Mouse (Mus musculus): Measurements from ENCODE around the gene Gm4871. TPM values are rescaled to one million over a fixed set of nuclear protein-coding genes. Genes with fewer than 3 reads are reported as not detected.

Gene Gm4871
- polyA plus RNA-seq, 1 experiment from 2014 or later = not detected

GRCm38 (mm10) chr5:145008878-145009659, 23.5 kb downstream of the Gm4871 start:
- no peak overlapping the region for H3K27ac ChIP-seq
- H3K9me3 ChIP-seq (ENCODE audit: control insufficient read depth, low read length) = no peaks in the 10 kb centered on the region
- no peak for DNase-seq (ENCODE audit: low spot score)
- no peak overlapping the region for H3K4me2 ChIP-seq (replicated peaks)
- 90% methylated on average over 15 of the region's 15 CpGs for WGBS
- H3K27me3 ChIP-seq (ENCODE audit: control insufficient read depth, insufficient read depth, low read length) = no peaks in the 10 kb centered on the region
- no peak for ATAC-seq (ENCODE audit: low FRiP score)
- no peak overlapping the region for H3K4me3 ChIP-seq (replicated peaks; ENCODE audit: low read length)
- H3K9ac ChIP-seq = no peak overlapping the region
- no peaks in the 10 kb centered on the region for H3K4me1 ChIP-seq (replicated peaks; ENCODE audit: control insufficient read depth, insufficient read depth, low read length)
- no peaks in the 10 kb centered on the region for H3K36me3 ChIP-seq (replicated peaks; ENCODE audit: control insufficient read depth, insufficient read depth)

GRCm38 (mm10) chr5:145005596-145005995, 27.0 kb downstream of the Gm4871 start:
- H3K9ac ChIP-seq = no peak overlapping the region
- H3K9me3 ChIP-seq (ENCODE audit: control insufficient read depth, low read length) = no peaks in the 10 kb centered on the region
- ATAC-seq (ENCODE audit: low FRiP score) = no peak

GRCm38 (mm10) chr5:145004495-145004894, 28.1 kb downstream of the Gm4871 start:
- H3K27me3 ChIP-seq (ENCODE audit: control insufficient read depth, insufficient read depth, low read length) = no peaks in the 10 kb centered on the region
- H3K4me2 ChIP-seq (replicated peaks) = no peak overlapping the region
- no peaks in the 10 kb centered on the region for H3K4me1 ChIP-seq (replicated peaks; ENCODE audit: control insufficient read depth, insufficient read depth, low read length)
- WGBS = 85% methylated on average over 9 of the region's 9 CpGs
- DNase-seq (ENCODE audit: low spot score) (no peak), ATAC-seq (ENCODE audit: low FRiP score) (no peak)
- no peaks in the 10 kb centered on the region for H3K9me3 ChIP-seq (ENCODE audit: control insufficient read depth, low read length)
- no peaks in the 10 kb centered on the region for H3K36me3 ChIP-seq (replicated peaks; ENCODE audit: control insufficient read depth, insufficient read depth)
- no peak overlapping the region for H3K9ac ChIP-seq
- H3K27ac ChIP-seq = no peak overlapping the region
- no peak overlapping the region for H3K4me3 ChIP-seq (replicated peaks; ENCODE audit: low read length)

More at GRCm38 (mm10) chr5:145005596-145005995, 27.0 kb downstream of the Gm4871 start:
- DNase-seq (ENCODE audit: low spot score) = no peak
- Histone ChIP-seq H3K4me3 (replicated peaks; ENCODE audit: low read length) (no peak overlapping the region), H3K27ac (no peak overlapping the region), H3K36me3 (replicated peaks; ENCODE audit: control insufficient read depth, insufficient read depth) (no peaks in the 10 kb centered on the region), H3K4me2 (replicated peaks) (no peak overlapping the region), H3K27me3 (ENCODE audit: control insufficient read depth, insufficient read depth, low read length) (no peaks in the 10 kb centered on the region), H3K4me1 (replicated peaks; ENCODE audit: control insufficient read depth, insufficient read depth, low read length) (no peaks in the 10 kb centered on the region)
- 82% methylated on average over 6 of the region's 6 CpGs for WGBS

- Histone ChIP-seq H3K4me2 (replicated peaks) (no peak overlapping the region), H3K27me3 (ENCODE audit: control insufficient read depth, insufficient read depth, low read length) (no peaks in the 10 kb centered on the region), H3K4me3 (replicated peaks; ENCODE audit: low read length) (no peak overlapping the region), H3K9ac (no peak overlapping the region), H3K27ac (no peak overlapping the region), H3K36me3 (replicated peaks; ENCODE audit: control insufficient read depth, insufficient read depth) (no peaks in the 10 kb centered on the region), H3K9me3 (ENCODE audit: control insufficient read depth, low read length) (no peaks in the 10 kb centered on the region), H3K4me1 (replicated peaks; ENCODE audit: control insufficient read depth, insufficient read depth, low read length) (no peaks in the 10 kb centered on the region)
- ATAC-seq (ENCODE audit: low FRiP score) = no peak
- WGBS = 80% methylated on average over 3 of the region's 3 CpGs
- DNase-seq (ENCODE audit: low spot score) = no peak
Measured at GRCm38 (mm10) chr5:145003362-145003761, 29.2 kb downstream of the Gm4871 start.

GRCm38 (mm10) chr5:144998491-144998890, 34.1 kb downstream of the Gm4871 start:
- H3K9ac ChIP-seq = no peak overlapping the region
- no peak overlapping the region for H3K27ac ChIP-seq
- H3K4me2 ChIP-seq (replicated peaks) = no peak overlapping the region
- no peak overlapping the region for H3K4me3 ChIP-seq (replicated peaks; ENCODE audit: low read length)
- no peaks in the 10 kb centered on the region for H3K27me3 ChIP-seq (ENCODE audit: control insufficient read depth, insufficient read depth, low read length)
- DNase-seq (ENCODE audit: low spot score) (no peak), ATAC-seq (ENCODE audit: low FRiP score) (no peak)
- no peaks in the 10 kb centered on the region for H3K9me3 ChIP-seq (ENCODE audit: control insufficient read depth, low read length)
- WGBS = 36% methylated on average over 2 of the region's 2 CpGs
- no peaks in the 10 kb centered on the region for H3K4me1 ChIP-seq (replicated peaks; ENCODE audit: control insufficient read depth, insufficient read depth, low read length)
- H3K36me3 ChIP-seq (replicated peaks; ENCODE audit: control insufficient read depth, insufficient read depth) = no peaks in the 10 kb centered on the region

- no peak overlapping the region for H3K4me3 ChIP-seq (replicated peaks; ENCODE audit: low read length)
- no peak overlapping the region for H3K4me2 ChIP-seq (replicated peaks)
- no peaks in the 10 kb centered on the region for H3K36me3 ChIP-seq (replicated peaks; ENCODE audit: control insufficient read depth, insufficient read depth)
- DNase-seq (ENCODE audit: low spot score) (no peak), ATAC-seq (ENCODE audit: low FRiP score) (no peak)
- whole genome bisulfite sequencing = 86% methylated on average over 5 of the region's 5 CpGs
- H3K4me1 ChIP-seq (replicated peaks; ENCODE audit: control insufficient read depth, insufficient read depth, low read length) = no peaks in the 10 kb centered on the region
- H3K9me3 ChIP-seq (ENCODE audit: control insufficient read depth, low read length) = no peaks in the 10 kb centered on the region
- H3K9ac ChIP-seq = no peak overlapping the region
- H3K27me3 ChIP-seq (ENCODE audit: control insufficient read depth, insufficient read depth, low read length) = no peaks in the 10 kb centered on the region
- no peak overlapping the region for H3K27ac ChIP-seq
Measured at GRCm38 (mm10) chr5:144990481-144990880, 42.1 kb downstream of the Gm4871 start.

- Histone ChIP-seq H3K27ac (no peak overlapping the region), H3K4me3 (replicated peaks; ENCODE audit: low read length) (no peak overlapping the region), H3K27me3 (ENCODE audit: control insufficient read depth, insufficient read depth, low read length) (no peaks in the 10 kb centered on the region), H3K36me3 (replicated peaks; ENCODE audit: control insufficient read depth, insufficient read depth) (no peaks in the 10 kb centered on the region), H3K9ac (no peak overlapping the region), H3K4me1 (replicated peaks; ENCODE audit: control insufficient read depth, insufficient read depth, low read length) (no peaks in the 10 kb centered on the region), H3K9me3 (ENCODE audit: control insufficient read depth, low read length) (no peaks in the 10 kb centered on the region), H3K4me2 (replicated peaks) (no peak overlapping the region)
- 38% methylated on average over 2 of the region's 2 CpGs for WGBS
- ATAC-seq (ENCODE audit: low FRiP score) (no peak), DNase-seq (ENCODE audit: low spot score) (no peak)
Measured at GRCm38 (mm10) chr5:144990051-144990450, 42.5 kb downstream of the Gm4871 start.

- Histone ChIP-seq H3K4me3 (replicated peaks; ENCODE audit: low read length) (no peak overlapping the region), H3K9ac (no peak overlapping the region), H3K36me3 (replicated peaks; ENCODE audit: control insufficient read depth, insufficient read depth) (no peaks in the 10 kb centered on the region), H3K27me3 (ENCODE audit: control insufficient read depth, insufficient read depth, low read length) (no peaks in the 10 kb centered on the region), H3K27ac (no peak overlapping the region), H3K9me3 (ENCODE audit: control insufficient read depth, low read length) (no peaks in the 10 kb centered on the region), H3K4me1 (replicated peaks; ENCODE audit: control insufficient read depth, insufficient read depth, low read length) (no peaks in the 10 kb centered on the region), H3K4me2 (replicated peaks) (no peak overlapping the region)
- ATAC-seq (ENCODE audit: low FRiP score) (no peak), DNase-seq (ENCODE audit: low spot score) (peak; percentile 35)
- WGBS = 89% methylated on average over 4 of the region's 4 CpGs
Measured at GRCm38 (mm10) chr5:144989061-144989405, 43.5 kb downstream of the Gm4871 start.

- no peaks in the 10 kb centered on the region for H3K27me3 ChIP-seq (ENCODE audit: control insufficient read depth, insufficient read depth, low read length)
- H3K9me3 ChIP-seq (ENCODE audit: control insufficient read depth, low read length) = no peaks in the 10 kb centered on the region
- no peak overlapping the region for H3K4me2 ChIP-seq (replicated peaks)
- WGBS = 54% methylated on average over 9 of the region's 9 CpGs
- H3K9ac ChIP-seq = no peak overlapping the region
- DNase-seq (ENCODE audit: low spot score) (peak; percentile 62), ATAC-seq (ENCODE audit: low FRiP score) (no peak)
- no peak overlapping the region for H3K27ac ChIP-seq
- H3K36me3 ChIP-seq (replicated peaks; ENCODE audit: control insufficient read depth, insufficient read depth) = no peaks in the 10 kb centered on the region
- no peak overlapping the region for H3K4me3 ChIP-seq (replicated peaks; ENCODE audit: low read length)
- H3K4me1 ChIP-seq (replicated peaks; ENCODE audit: control insufficient read depth, insufficient read depth, low read length) = no peaks in the 10 kb centered on the region
Measured at GRCm38 (mm10) chr5:144988340-144989060, 44.1 kb downstream of the Gm4871 start.

All from hindbrain, embryonic 14.5 days (tissue).